8 mouse cellular contexts compared by ENCODE assay signal in genomic region chr11:11564266-11565044, GRCm38 (mm10).
DNase-seq lines count a peak whose midpoint lies in the region; ATAC-seq and TF ChIP-seq lines count a peak whose summit lies in the region.

No protein-coding gene starts in this region.

- no peaks in the 10 kb centered on the region for H3K27me3 ChIP-seq in heart, postnatal 0 days (ENCODE audit: control insufficient read depth, insufficient read depth, low read length)
- H3K27me3 ChIP-seq in heart, embryonic 12.5 days (replicated peaks): no peaks in the 10 kb centered on the region
- H3K27me3 ChIP-seq in hindbrain, embryonic 10.5 days (ENCODE audit: insufficient read depth, poor library complexity, severe bottlenecking): no peaks in the 10 kb centered on the region
- no peaks in the 10 kb centered on the region for H3K27me3 ChIP-seq in midbrain, postnatal 0 days (ENCODE audit: insufficient read depth, low read length)

- no peaks in the 10 kb centered on the region for H3K4me1 ChIP-seq in heart, postnatal 0 days (ENCODE audit: control insufficient read depth, insufficient read depth)
- no peaks in the 10 kb centered on the region for H3K4me1 ChIP-seq in heart, embryonic 12.5 days (replicated peaks)
- no peaks in the 10 kb centered on the region for H3K4me1 ChIP-seq in hindbrain, embryonic 10.5 days (replicated peaks)
- H3K4me1 ChIP-seq in midbrain, postnatal 0 days (ENCODE audit: insufficient read depth, low read length): no peaks in the 10 kb centered on the region

- H3K9ac ChIP-seq in heart, postnatal 0 days (replicated peaks; ENCODE audit: low read depth, low read length): no peak overlapping the region
- H3K9ac ChIP-seq in heart, embryonic 12.5 days: no peak overlapping the region
- no peak overlapping the region for H3K9ac ChIP-seq in midbrain, postnatal 0 days (replicated peaks; ENCODE audit: low read length, poor library complexity, severe bottlenecking)

- H3K36me3 ChIP-seq in heart, postnatal 0 days (replicated peaks; ENCODE audit: control insufficient read depth, insufficient read depth, low read length): no peaks in the 10 kb centered on the region
- no peaks in the 10 kb centered on the region for H3K36me3 ChIP-seq in heart, embryonic 12.5 days
- H3K36me3 ChIP-seq in hindbrain, embryonic 10.5 days: no peaks in the 10 kb centered on the region
- H3K36me3 ChIP-seq in midbrain, postnatal 0 days (ENCODE audit: insufficient read depth, low read length): no peaks in the 10 kb centered on the region

- H3K9me3 ChIP-seq in heart, postnatal 0 days (replicated peaks; ENCODE audit: control insufficient read depth, low read length): no peaks in the 10 kb centered on the region
- no peaks in the 10 kb centered on the region for H3K9me3 ChIP-seq in heart, embryonic 12.5 days (replicated peaks)
- no peaks in the 10 kb centered on the region for H3K9me3 ChIP-seq in hindbrain, embryonic 10.5 days
- H3K9me3 ChIP-seq in midbrain, postnatal 0 days (ENCODE audit: low read length): no peaks in the 10 kb centered on the region

- DNase-seq in heart, postnatal 0 days (ENCODE audit: low spot score): no peak
- peak; percentile 78 for DNase-seq in CD4-positive, CD25-positive, alpha-beta regulatory T cell, adult 2 months (ENCODE audit: low read depth, low spot score)
- DNase-seq in c-Kit-positive CD71-negative TER-119-negative erythroid progenitor cells, embryonic 14.5 days (ENCODE audit: low read depth): peak; percentile 58
- no peak for DNase-seq in urinary bladder, adult 18-20 months (ENCODE audit: low spot score in 2 of 2)
- DNase-seq in hindbrain, embryonic 10.5 days (ENCODE audit: low spot score): no peak
- DNase-seq in midbrain, postnatal 0 days (ENCODE audit: low spot score): no peak

- no peak overlapping the region for H3K4me2 ChIP-seq in heart, postnatal 0 days (ENCODE audit: low read depth, low read length)
- no peak overlapping the region for H3K4me2 ChIP-seq in heart, embryonic 12.5 days
- no peak overlapping the region for H3K4me2 ChIP-seq in midbrain, postnatal 0 days (ENCODE audit: low read depth, low read length, poor library complexity, severe bottlenecking)

- H3K4me3 ChIP-seq in heart, postnatal 0 days (ENCODE audit: low read depth, low read length): no peak overlapping the region
- no peak overlapping the region for H3K4me3 ChIP-seq in heart, embryonic 12.5 days
- no peak overlapping the region for H3K4me3 ChIP-seq in hindbrain, embryonic 10.5 days
- H3K4me3 ChIP-seq in midbrain, postnatal 0 days (ENCODE audit: low read depth, low read length): no peak overlapping the region

- WGBS in heart, postnatal 0 days: 51% methylated on average over 7 of the region's 7 CpGs
- 71% methylated on average over 7 of the region's 7 CpGs for WGBS in heart, embryonic 12.5 days
- WGBS in hindbrain, embryonic 10.5 days: 85% methylated on average over 7 of the region's 7 CpGs
- WGBS in midbrain, postnatal 0 days: 84% methylated on average over 7 of the region's 7 CpGs

- no peak for ATAC-seq in heart, postnatal 0 days (ENCODE audit: insufficient read depth, low read depth)
- ATAC-seq in heart, embryonic 12.5 days (ENCODE audit: insufficient number of reproducible peaks, low FRiP score): no peak
- ATAC-seq in megakaryocyte-erythroid progenitor cell, adult 5-6 weeks (replicated peaks; ENCODE audit: low FRiP score, low TSS enrichment, poor library complexity, severe bottlenecking): peak; percentile 64
- ATAC-seq in midbrain, postnatal 0 days (ENCODE audit: low FRiP score): no peak

- no peak for TF ChIP-seq CTCF in heart, postnatal 0 days (IDR thresholded peaks at IDR 0.05; ENCODE audit: low read depth)
- TF ChIP-seq CTCF in midbrain, postnatal 0 days (IDR thresholded peaks at IDR 0.05): no peak

- peak overlapping the region; percentile 65; the same call in 1 of the 2 replicates for H3K27ac ChIP-seq in heart, postnatal 0 days (ENCODE audit: low read depth)
- no peak overlapping the region for H3K27ac ChIP-seq in heart, embryonic 12.5 days (ENCODE audit: poor library complexity, severe bottlenecking)
- no peak overlapping the region for H3K27ac ChIP-seq in hindbrain, embryonic 10.5 days
- no peak overlapping the region for H3K27ac ChIP-seq in midbrain, postnatal 0 days (ENCODE audit: low read depth, low read length)

- TF ChIP-seq EP300 in heart, postnatal 0 days (IDR thresholded peaks at IDR 0.05; ENCODE audit: low read depth): no peak

Comparison
In these comparisons a context has a peak if more than half of its experiments do, and no peak if none do; other contexts are left out.
1. DNase-seq: peak in CD4-positive, CD25-positive, alpha-beta regulatory T cell, adult 2 months (single experiment) and c-Kit-positive CD71-negative TER-119-negative erythroid progenitor cells, embryonic 14.5 days (single experiment); none in heart, postnatal 0 days (single experiment), urinary bladder, adult 18-20 months (0 of 2), hindbrain, embryonic 10.5 days (single experiment) and midbrain, postnatal 0 days (single experiment).